Mouse (Mus musculus) G1E (cell line): ENCODE results near the gene Elmo2. TPM values are rescaled to one million over a fixed set of nuclear protein-coding genes. Genes with fewer than 3 reads are reported as not detected.

Source experiments
- ATAC-seq: 2 replicates; pipeline ENCODE4 v1.8.0; 2016; ENCODE audit warnings: mild to moderate bottlenecking; ENCODE audit not compliant: insufficient number of reproducible peaks, poor library complexity, low FRiP score, severe bottlenecking; ENCODE audit errors: extremely low read depth
- DNase-seq: peaks from one replicate; pipeline ENCODE4 v3.0.0; 2012; ENCODE audit warnings: low spot score
- H3K27me3 ChIP-seq: 2 replicates; pipeline ENCODE4 v1.6.1; 2012; ENCODE audit warnings: mild to moderate bottlenecking, low read length, inconsistent platforms; ENCODE audit not compliant: insufficient read depth
- H3K36me3 ChIP-seq: replicated peaks from 2 replicates; pipeline ENCODE3; 2012; ENCODE audit warnings: mild to moderate bottlenecking, inconsistent platforms
- H3K4me1 ChIP-seq: 2 replicates; pipeline ENCODE4 v1.6.1; 2012; ENCODE audit warnings: low read depth, low read length, inconsistent platforms, mixed read lengths; ENCODE audit not compliant: insufficient read depth
- H3K4me3 ChIP-seq: 2 replicates; pipeline ENCODE4 v1.5.1; 2012; ENCODE audit warnings: low read depth, mild to moderate bottlenecking, inconsistent platforms, low read length, moderate library complexity, mixed read lengths
- H3K9me3 ChIP-seq: replicated peaks from 2 replicates; pipeline ENCODE4 v1.6.1; 2012; ENCODE audit warnings: inconsistent platforms
- CTCF ChIP-seq: IDR thresholded peaks from 2 replicates; pipeline ENCODE4 v1.5.1; 2012; ENCODE audit warnings: low read depth, low read length, inconsistent platforms, mixed read lengths
- GATA1 ChIP-seq: IDR thresholded peaks from 2 replicates; pipeline ENCODE4 v1.6.1; 2012; ENCODE audit warnings: borderline replicate concordance, low read length, inconsistent platforms, mixed read lengths
- GATA2 ChIP-seq: IDR thresholded peaks from 2 replicates; pipeline ENCODE4 v1.6.1; 2012; ENCODE audit warnings: low read depth, low read length, inconsistent platforms, borderline replicate concordance
- POLR2AphosphoS5 ChIP-seq: IDR thresholded peaks from 2 replicates; pipeline ENCODE4 v1.6.1; 2012; ENCODE audit warnings: low read depth, low read length, inconsistent platforms; ENCODE audit not compliant: insufficient replicate concordance
- TAL1 ChIP-seq: conservative IDR thresholded peaks from 2 replicates; pipeline ENCODE4 v1.6.1; 2012; ENCODE audit warnings: low read depth, low read length, inconsistent platforms, mixed read lengths
- polyA plus RNA-seq: library from polyadenylated mRNA; stranded (reverse); fragments of >175 nt; gene quantifications from 2 replicates; pipeline ENCODE4 v1.2.3, GENCODE M21; 2012
- total RNA-seq, 2 experiments: library from RNA; stranded (forward) in 1 of 2; stranded (reverse) in 1 of 2; fragments of 200-1000 nt in 1 of 2; fragments of >200 nt in 1 of 2; fragmentation: Nextera tagmentation in 1 of 2; gene quantifications; 2 replicates each; pipeline ENCODE4 v1.2.3; 2014 to 2017

Elmo2 gene
- total and polyA plus RNA-seq, 3 experiments: 15.1 to 38.3 (median 17.7) TPM

DNA sequence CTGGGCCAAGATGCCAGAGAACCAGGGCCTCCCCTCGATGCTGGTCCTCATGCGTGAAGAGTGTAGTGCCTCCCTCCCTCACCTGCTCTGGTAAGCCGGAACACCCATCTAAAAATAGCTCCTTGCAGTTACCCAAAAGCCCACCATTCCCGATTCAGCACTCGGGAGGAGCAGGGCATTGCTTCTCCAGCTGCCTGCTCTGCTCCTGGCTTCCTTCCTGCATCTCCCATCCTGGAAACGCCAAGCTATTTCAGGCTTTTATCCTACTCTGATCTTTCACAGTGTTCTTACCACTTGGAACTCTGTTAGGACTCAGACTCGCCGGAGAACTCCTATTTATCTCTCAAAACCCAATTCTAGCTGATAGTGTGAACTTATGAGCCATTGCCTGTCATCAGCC lies 85.9 kb downstream of the Elmo2 start:
- H3K9me3 ChIP-seq: no peaks in the 10 kb centered on the region
- no peak for ATAC-seq
- no peaks in the 10 kb centered on the region for H3K36me3 ChIP-seq
- H3K4me1 ChIP-seq: no peaks in the 10 kb centered on the region
- H3K27me3 ChIP-seq: peaks cover 2% of the 10 kb centered on the region; the same call in 1 of the 2 replicates
- DNase-seq: no peak
- H3K4me3 ChIP-seq: no peak overlapping the region
- TF ChIP-seq POLR2AphosphoS5 (no peak), GATA2 (no peak), GATA1 (no peak), CTCF (no peak), TAL1 (no peak)

DNA sequence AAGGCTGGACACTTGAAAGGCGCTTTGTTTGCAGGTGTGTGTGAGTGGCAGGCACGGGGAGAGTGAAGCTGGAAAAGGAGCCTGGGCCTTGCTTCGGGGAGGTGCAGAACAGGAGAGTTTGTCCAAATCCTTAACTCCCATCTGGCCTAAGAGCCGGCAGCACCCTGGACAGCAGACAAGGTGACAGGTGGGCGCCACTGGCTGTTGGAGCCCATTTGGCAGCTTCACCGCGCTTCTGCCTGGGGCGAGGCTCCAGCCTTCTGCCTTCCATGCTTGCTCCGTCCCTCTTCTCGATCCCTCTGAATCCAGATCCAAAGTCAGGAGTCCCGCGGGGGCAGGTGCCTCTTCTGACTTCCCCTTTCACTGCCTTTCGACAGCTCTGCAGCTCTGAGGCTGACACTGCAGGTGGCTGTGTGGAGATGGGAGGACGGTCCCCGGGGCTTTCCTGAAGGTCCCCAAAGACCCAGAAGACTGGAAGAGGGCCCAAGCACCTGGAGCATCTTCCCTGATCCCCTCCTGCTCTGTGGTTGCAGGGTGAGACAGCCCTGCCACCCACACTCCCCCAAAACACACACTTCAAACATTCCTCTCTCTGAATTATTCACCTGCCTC lies 86.6 kb downstream of the Elmo2 start:
- Histone ChIP-seq H3K4me1 (no peaks in the 10 kb centered on the region), H3K27me3 (peaks cover 2% of the 10 kb centered on the region; the same call in 1 of the 2 replicates), H3K36me3 (no peaks in the 10 kb centered on the region), H3K9me3 (0 out of 2 replicates have a peak, but pooled peaks cover under 1% of the 10 kb centered on the region), H3K4me3 (no peak overlapping the region)
- ATAC-seq (no peak), DNase-seq (no peak)
- TF ChIP-seq GATA1 (no peak), TAL1 (no peak), GATA2 (no peak), CTCF (no peak), POLR2AphosphoS5 (no peak)

DNA sequence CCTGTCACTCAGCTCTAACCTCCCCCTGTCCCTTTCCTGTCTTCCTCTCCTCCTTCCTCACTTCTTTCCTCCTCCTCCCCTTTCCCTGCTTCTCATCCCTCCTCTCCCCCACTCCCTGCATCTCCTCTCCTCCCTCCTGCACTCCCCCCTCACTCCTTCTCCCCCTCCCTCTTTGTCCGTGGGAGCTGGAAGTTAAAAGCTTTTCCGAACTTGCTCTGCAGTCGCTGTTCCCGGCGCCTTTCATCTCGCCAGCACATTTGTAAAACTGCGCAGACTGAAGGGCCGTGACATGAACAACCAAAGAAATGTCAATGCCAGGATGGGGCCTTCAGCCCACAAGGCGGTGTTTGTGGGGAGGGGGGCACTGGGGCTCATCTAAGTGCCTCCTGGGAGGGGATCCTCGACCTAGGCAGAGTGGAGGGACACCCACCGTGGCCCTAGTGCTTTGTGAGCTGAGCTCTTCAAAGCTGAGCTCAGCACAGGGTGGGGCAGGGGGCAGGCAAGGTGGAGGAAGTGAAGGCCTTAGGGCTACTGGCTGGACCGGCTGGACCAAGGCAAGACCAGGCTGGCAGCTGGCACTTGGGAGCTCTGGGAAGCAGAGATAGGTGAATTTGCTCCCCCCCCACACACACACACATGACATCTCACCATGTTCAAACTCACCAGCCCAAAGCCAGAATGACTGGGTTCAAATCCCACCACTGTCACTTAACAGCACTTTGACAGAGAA lies 87.7 kb downstream of the Elmo2 start:
- H3K4me1 ChIP-seq: no peaks in the 10 kb centered on the region
- peaks cover 11% of the 10 kb centered on the region for H3K9me3 ChIP-seq
- H3K27me3 ChIP-seq: peaks cover 4% of the 10 kb centered on the region; the same call in 1 of the 2 replicates
- ATAC-seq (no peak), DNase-seq (no peak)
- no peak for TF ChIP-seq GATA1
- no peak for TF ChIP-seq GATA2
- H3K36me3 ChIP-seq: no peaks in the 10 kb centered on the region
- no peak overlapping the region for H3K4me3 ChIP-seq

Other genes starting within 250 kb of the Elmo2 start
- not detected in 2 replicates for gene 1700025C18Rik, start 235.7 kb downstream of the Elmo2 start, total RNA-seq (2014; fragmentation: Nextera tagmentation)
- gene 1700025C18Rik, start 235.7 kb downstream of the Elmo2 start, total RNA-seq (2017): not detected in 2 replicates
- not detected in 2 replicates for gene 1700025C18Rik, start 235.7 kb downstream of the Elmo2 start, polyA plus RNA-seq
- not detected in 2 replicates for gene Cdh22, start 91.6 kb downstream of the Elmo2 start, total RNA-seq (2014; fragmentation: Nextera tagmentation)
- 0.05 TPM in 1 of 2 replicates, not detected in the other for gene Cdh22, start 91.6 kb downstream of the Elmo2 start, total RNA-seq (2017)
- gene Cdh22, start 91.6 kb downstream of the Elmo2 start, polyA plus RNA-seq: not detected in 2 replicates
- gene Slc35c2, start 38.6 kb downstream of the Elmo2 start, total RNA-seq (2014; fragmentation: Nextera tagmentation): 20.5 and 41.6 TPM in 2 replicates
- gene Slc35c2, start 38.6 kb downstream of the Elmo2 start, total RNA-seq (2017): 32.7 and 36.8 TPM in 2 replicates
- 62.5 and 70.3 TPM in 2 replicates for gene Slc35c2, start 38.6 kb downstream of the Elmo2 start, polyA plus RNA-seq
- not detected in 2 replicates for gene Zfp663, start 42.2 kb upstream of the Elmo2 start, total RNA-seq (2014; fragmentation: Nextera tagmentation)
- gene Zfp663, start 42.2 kb upstream of the Elmo2 start, total RNA-seq (2017): 0.16 TPM in 1 of 2 replicates, not detected in the other
- gene Zfp663, start 42.2 kb upstream of the Elmo2 start, polyA plus RNA-seq: not detected in 2 replicates
- not detected in 2 replicates for gene Zfp334, start 61.8 kb upstream of the Elmo2 start, total RNA-seq (2014; fragmentation: Nextera tagmentation)
- gene Zfp334, start 61.8 kb upstream of the Elmo2 start, total RNA-seq (2017): 0.06 and 0.11 TPM in 2 replicates
- not detected in 2 replicates for gene Zfp334, start 61.8 kb upstream of the Elmo2 start, polyA plus RNA-seq
- not detected in 2 replicates for gene Ocstamp, start 73.9 kb upstream of the Elmo2 start, total RNA-seq (2014; fragmentation: Nextera tagmentation)
- gene Ocstamp, start 73.9 kb upstream of the Elmo2 start, total RNA-seq (2017): 0.05 TPM in 1 of 2 replicates, not detected in the other
- gene Ocstamp, start 73.9 kb upstream of the Elmo2 start, polyA plus RNA-seq: not detected in 2 replicates
- not detected in 2 replicates for gene Slc13a3, start 146.8 kb upstream of the Elmo2 start, total RNA-seq (2014; fragmentation: Nextera tagmentation)
- gene Slc13a3, start 146.8 kb upstream of the Elmo2 start, total RNA-seq (2017): 0.11 and 0.17 TPM in 2 replicates
- not detected in 2 replicates for gene Slc13a3, start 146.8 kb upstream of the Elmo2 start, polyA plus RNA-seq
- 7.3 and 8.4 TPM in 2 replicates for gene Trp53rka, start 166.8 kb upstream of the Elmo2 start, total RNA-seq (2014; fragmentation: Nextera tagmentation)
- gene Trp53rka, start 166.8 kb upstream of the Elmo2 start, total RNA-seq (2017): 13.7 and 16.4 TPM in 2 replicates
- gene Trp53rka, start 166.8 kb upstream of the Elmo2 start, polyA plus RNA-seq: 25.7 and 28.1 TPM in 2 replicates
- not detected in 2 replicates for gene Slc2a10, start 177.3 kb upstream of the Elmo2 start, total RNA-seq (2014; fragmentation: Nextera tagmentation)
- 0.12 and 0.16 TPM in 2 replicates for gene Slc2a10, start 177.3 kb upstream of the Elmo2 start, total RNA-seq (2017)
- gene Slc2a10, start 177.3 kb upstream of the Elmo2 start, polyA plus RNA-seq: not detected in 2 replicates